Mouse (Mus musculus) intestine, postnatal 0 days (tissue): ENCODE data around the gene Usp11. TPM values are rescaled to one million over a fixed set of nuclear protein-coding genes. Genes with fewer than 3 reads are reported as not detected.

Experiments
- ATAC-seq: fragments of 200-750 bp; cut with Nextera tagmentation; 2 replicates; pipeline ENCODE4 v1.8.0; 2017; ENCODE audit warnings: mild to moderate bottlenecking, moderate TSS enrichment, moderate library complexity
- H3K27ac ChIP-seq: fragments of 300-500 bp; sonication (generic); 2 replicates; pipeline ENCODE4 v1.5.1; 2014; ENCODE audit warnings: mild to moderate bottlenecking, low read depth, low read length, moderate library complexity
- H3K27me3 ChIP-seq: fragments of 300-500 bp; sonication (generic); replicated peaks from 2 replicates; pipeline ENCODE4 v1.6.1; 2014; ENCODE audit warnings: low read length, mixed read lengths; ENCODE audit not compliant: control insufficient read depth, insufficient read depth
- H3K36me3 ChIP-seq: fragments of 300-500 bp; sonication (generic); 2 replicates; pipeline ENCODE4 v1.6.1; 2014; ENCODE audit warnings: mild to moderate bottlenecking, moderate library complexity; ENCODE audit not compliant: control insufficient read depth, insufficient read depth
- H3K4me1 ChIP-seq: fragments of 300-500 bp; sonication (generic); replicated peaks from 2 replicates; pipeline ENCODE4 v1.6.1; 2014; ENCODE audit warnings: antibody characterized with exemption, low read length, mixed read lengths; ENCODE audit not compliant: control insufficient read depth, insufficient read depth
- H3K4me2 ChIP-seq: fragments of 300-500 bp; sonication (generic); replicated peaks from 2 replicates; pipeline ENCODE4 v1.6.1; 2014; ENCODE audit warnings: low read depth, mild to moderate bottlenecking, moderate library complexity
- H3K4me3 ChIP-seq: fragments of 300-500 bp; sonication (generic); 2 replicates; pipeline ENCODE4 v1.5.1; 2014; ENCODE audit warnings: low read depth, low read length
- H3K9ac ChIP-seq: fragments of 300-500 bp; sonication (generic); 2 replicates; pipeline ENCODE4 v1.6.1; 2014; ENCODE audit warnings: mild to moderate bottlenecking, low read depth, low read length
- H3K9me3 ChIP-seq: fragments of 300-500 bp; sonication (generic); 2 replicates; pipeline ENCODE4 v1.6.1; 2016; ENCODE audit warnings: mixed run types; ENCODE audit not compliant: control insufficient read depth
- CTCF ChIP-seq: sonication (generic); IDR thresholded peaks from 2 replicates; pipeline ENCODE4 v1.5.1; 2016; ENCODE audit warnings: low read depth, mild to moderate bottlenecking, control low read depth, antibody characterized with exemption, moderate library complexity
- WGBS: fragments of 180-500 bp; shearing (Covaris S2); extraction: QIAGEN DNeasy Blood & Tissue Kit; methylation state at CpG from one replicate; pipeline ENCODE4 v1.1.7; 2014; 5-methylcytosine and 5-hydroxymethylcytosine counted together
- polyA plus RNA-seq: library from polyadenylated mRNA; unstranded; fragments of >200 nt; fragmentation: Nextera tagmentation; extraction: Ambion mirVana; gene quantifications from 2 replicates; pipeline ENCODE4 v1.2.1, GENCODE M21; 2015

Usp11 gene
- polyA plus RNA-seq, 1 experiment from 2014 or later: 3.8 TPM

GRCm38 (mm10) chrX:20761201-20761600, 57.5 kb downstream of the Usp11 start:
- Histone ChIP-seq H3K9ac (no peak overlapping the region), H3K27ac (no peak overlapping the region), H3K4me1 (no peaks in the 10 kb centered on the region), H3K4me2 (no peak overlapping the region), H3K36me3 (no peaks in the 10 kb centered on the region), H3K4me3 (no peak overlapping the region), H3K9me3 (no peaks in the 10 kb centered on the region), H3K27me3 (no peaks in the 10 kb centered on the region)
- no peak for ATAC-seq
- no peak for TF ChIP-seq CTCF
- 75% methylated on average over 4 of the region's 4 CpGs for WGBS

Other genes starting within 250 kb of the Usp11 start
- 13.1 and 14.4 TPM in 2 replicates for gene Rgn, start 154.1 kb upstream of the Usp11 start, polyA plus RNA-seq
- gene Rbm10, start 86.4 kb upstream of the Usp11 start, polyA plus RNA-seq: 15.8 and 16.3 TPM in 2 replicates
- gene Ndufb11, start 86.3 kb upstream of the Usp11 start, polyA plus RNA-seq: 327 and 339 TPM in 2 replicates
- gene Uba1, start 45.6 kb upstream of the Usp11 start, polyA plus RNA-seq: 77.1 and 79.7 TPM in 2 replicates
- gene Cdk16, start 16.0 kb upstream of the Usp11 start, polyA plus RNA-seq: 50.0 and 51.6 TPM in 2 replicates
- gene Araf, start 93.9 kb downstream of the Usp11 start, polyA plus RNA-seq: 67.0 and 69.2 TPM in 2 replicates
- 7.0 and 11.5 TPM in 2 replicates for gene Timp1, start 166.3 kb downstream of the Usp11 start, polyA plus RNA-seq
- gene Syn1, start 217.1 kb downstream of the Usp11 start, polyA plus RNA-seq: 1.8 and 2.1 TPM in 2 replicates
- gene Cfp, start 227.6 kb downstream of the Usp11 start, polyA plus RNA-seq: 3.5 and 4.2 TPM in 2 replicates
- 3.7 and 4.1 TPM in 2 replicates for gene Elk1, start 246.7 kb downstream of the Usp11 start, polyA plus RNA-seq